Comparison of ENCODE assay signal across 8 mouse cellular contexts in the genomic region with DNA sequence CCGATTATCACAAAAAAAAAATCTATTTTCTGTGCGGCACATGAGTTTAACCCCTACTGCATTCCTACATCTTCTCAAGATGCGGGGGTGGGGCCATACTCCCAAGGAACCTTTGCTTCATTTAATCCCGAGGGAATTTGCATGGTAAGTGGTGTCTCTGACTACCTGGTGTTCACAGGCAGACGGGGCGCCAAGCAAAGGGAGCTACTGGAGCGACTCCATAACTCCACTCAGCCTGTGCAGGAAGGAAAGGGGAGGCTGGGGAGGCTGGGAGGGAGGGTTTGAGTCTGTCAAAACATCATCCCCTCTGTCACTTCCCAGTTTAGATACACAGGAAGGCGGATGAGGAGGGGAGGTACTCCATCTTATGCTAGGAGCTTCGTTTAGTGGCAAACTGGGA.
DNase-seq lines count a peak whose midpoint lies in the region; ATAC-seq and TF ChIP-seq lines count a peak whose summit lies in the region.
"Had no signal": no experiment of that assay in that cellular context is flagged by ENCODE, and none has a peak within 500 bp of the region (broad histone marks: within the 10 kb centered on the region; RNA-seq: fewer than 3 reads in every experiment).

No protein-coding gene starts in this region.

- TF ChIP-seq CTCF in forebrain, postnatal 0 days (IDR thresholded peaks at IDR 0.05; ENCODE audit: low read depth), result no peak

- no peak overlapping the region for H3K4me3 ChIP-seq in forebrain, postnatal 0 days (ENCODE audit: low read depth, low read length)

- H3K36me3 ChIP-seq in forebrain, postnatal 0 days (ENCODE audit: insufficient read depth), result peaks cover 74% of the 10 kb centered on the region

- H3K4me1 ChIP-seq in forebrain, postnatal 0 days (ENCODE audit: insufficient read depth), result no peaks in the 10 kb centered on the region

- H3K9ac ChIP-seq in forebrain, postnatal 0 days, result no peak overlapping the region
- H3K9ac ChIP-seq: liver, embryonic 14.5 days had no signal

- DNase-seq in testis, postnatal 10 days (ENCODE audit: low spot score), result peak; percentile 58
- DNase-seq in testis, postnatal 14 days (ENCODE audit: low spot score), result no peak
- peak; percentile 42 for DNase-seq in forebrain, postnatal 0 days
- peak; percentile 68 to 78 for DNase-seq in kidney, postnatal 4 days
- no peak for DNase-seq in cerebellum, adult 11 months
- DNase-seq in adrenal gland, adult 18-20 months (ENCODE audit: low spot score in 2 of 2), result no peak
- DNase-seq in cerebellum, adult 9-11 months, result no peak

- H3K27me3 ChIP-seq in forebrain, postnatal 0 days (ENCODE audit: insufficient read depth, low read length), result no peaks in the 10 kb centered on the region

- 44% methylated on average over 9 of the region's 9 CpGs for WGBS in forebrain, postnatal 0 days

- peak; percentile 75 for ATAC-seq in forebrain, postnatal 0 days

- H3K4me2 ChIP-seq in forebrain, postnatal 0 days (ENCODE audit: low read depth), result no peak overlapping the region

- peak overlapping the region; percentile 69 for H3K27ac ChIP-seq in forebrain, postnatal 0 days (ENCODE audit: low read depth, low read length)
- H3K27ac ChIP-seq: liver, embryonic 14.5 days had no signal

- no peaks in the 10 kb centered on the region for H3K9me3 ChIP-seq in forebrain, postnatal 0 days (ENCODE audit: low read length)

Comparison
In these comparisons a context has a peak if more than half of its experiments do, and no peak if none do; other contexts are left out.
1. DNase-seq: peak in testis, postnatal 10 days (single experiment), forebrain, postnatal 0 days (single experiment) and kidney, postnatal 4 days (2 of 2); none in testis, postnatal 14 days (single experiment), cerebellum, adult 11 months (single experiment), adrenal gland, adult 18-20 months (0 of 2) and cerebellum, adult 9-11 months (single experiment).